Mouse (Mus musculus) thymus, postnatal 36 days (tissue): Measurements from ENCODE around the gene Asmt.

Source experiments
- DNase-seq, 2 experiments: peaks; one replicate each; pipeline ENCODE4 v3.0.0; 2022; ENCODE audit warnings: mixed read lengths in 2 of 2

Gene Asmt

DNA sequence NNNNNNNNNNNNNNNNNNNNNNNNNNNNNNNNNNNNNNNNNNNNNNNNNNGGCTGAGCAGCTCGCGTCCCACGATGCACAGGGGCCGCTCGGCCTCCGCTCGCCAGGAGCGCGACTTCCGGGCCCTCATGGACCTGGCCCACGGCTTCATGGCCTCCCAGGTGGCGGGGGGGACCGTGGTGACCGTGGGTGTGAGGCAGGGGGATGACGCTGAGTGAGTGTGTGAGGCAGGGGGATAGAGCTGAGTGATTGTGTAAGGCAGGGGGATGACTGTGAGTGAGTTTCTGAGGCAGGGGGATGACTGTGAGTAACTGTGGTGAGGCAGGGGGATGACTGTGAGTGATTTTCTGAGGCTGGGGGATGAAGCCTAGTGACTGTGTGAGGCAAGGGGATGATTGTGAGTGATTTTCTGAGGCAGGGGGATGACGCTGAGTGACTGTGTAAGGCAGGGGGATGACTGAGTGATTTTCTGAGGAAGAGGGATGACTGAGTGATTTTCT lies at the start of gene Asmt:
Asmt (plus strand) TSS at position 51 of the 499 bp plus-strand sequence.
- DNase-seq, result peak in 1 of 2 experiments; percentile 29

DNA sequence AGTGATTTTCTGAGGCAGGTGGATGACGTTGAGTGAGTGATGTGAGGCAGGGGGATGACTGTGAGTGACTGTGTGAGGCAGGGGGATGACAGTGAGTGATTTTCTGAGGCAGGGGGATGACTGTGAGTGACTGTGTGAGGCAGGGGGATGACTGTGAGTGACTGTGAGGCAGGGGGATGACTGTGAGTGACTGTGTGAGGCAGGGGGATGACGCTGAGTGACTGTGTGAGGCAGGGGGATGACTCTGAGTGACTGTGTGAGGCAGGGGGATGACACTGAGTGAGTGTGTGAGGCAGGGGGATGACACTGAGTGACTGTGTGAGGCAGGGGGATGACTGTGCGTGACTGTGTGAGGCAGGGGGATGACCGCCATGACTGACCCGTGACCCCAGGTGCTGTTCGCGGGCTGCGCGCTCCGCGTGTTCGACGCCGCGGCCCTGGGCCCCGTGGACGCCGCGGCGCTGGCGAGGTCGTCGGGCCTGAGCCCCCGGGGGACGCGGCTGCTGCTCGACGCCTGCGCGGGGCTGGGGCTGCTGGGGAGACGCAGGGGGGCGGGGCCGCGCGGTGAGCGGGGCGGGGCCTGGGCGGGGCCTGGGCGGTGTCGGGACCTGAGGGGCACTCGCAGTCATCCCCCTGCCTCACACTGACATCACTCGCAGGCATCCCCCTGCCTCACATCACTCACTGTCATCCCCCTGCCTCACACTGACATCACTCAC lies 948 bp downstream of the Asmt start:
- peak in 1 of 2 experiments; percentile 16 for DNase-seq

DNA sequence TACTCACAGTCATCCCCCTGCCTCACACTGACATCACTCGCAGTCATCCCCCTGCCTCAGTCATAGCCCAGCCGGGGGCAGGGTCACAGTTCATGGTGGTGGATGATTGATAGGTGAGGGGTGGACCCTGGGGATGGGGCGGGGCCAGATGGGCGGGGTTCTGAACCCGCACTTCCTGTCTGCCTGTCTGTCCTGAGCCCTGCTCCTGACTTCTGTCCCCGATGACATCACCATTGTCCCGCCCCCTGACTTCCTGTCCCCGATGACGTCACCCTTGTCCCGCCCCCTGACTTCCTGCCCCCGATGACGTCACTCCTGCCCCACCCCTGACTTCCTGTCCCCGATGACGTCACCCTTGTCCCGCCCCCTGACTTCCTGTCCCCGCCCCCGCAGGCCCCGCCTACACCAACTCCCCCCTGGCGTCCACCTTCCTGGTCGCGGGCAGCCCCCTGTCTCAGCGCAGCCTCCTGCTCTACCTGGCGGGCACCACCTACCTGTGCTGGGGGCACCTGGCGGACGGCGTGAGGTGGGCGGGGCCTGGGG lies 1.9 kb downstream of the Asmt start:
- peak in 1 of 2 experiments; percentile 42 for DNase-seq

DNA sequence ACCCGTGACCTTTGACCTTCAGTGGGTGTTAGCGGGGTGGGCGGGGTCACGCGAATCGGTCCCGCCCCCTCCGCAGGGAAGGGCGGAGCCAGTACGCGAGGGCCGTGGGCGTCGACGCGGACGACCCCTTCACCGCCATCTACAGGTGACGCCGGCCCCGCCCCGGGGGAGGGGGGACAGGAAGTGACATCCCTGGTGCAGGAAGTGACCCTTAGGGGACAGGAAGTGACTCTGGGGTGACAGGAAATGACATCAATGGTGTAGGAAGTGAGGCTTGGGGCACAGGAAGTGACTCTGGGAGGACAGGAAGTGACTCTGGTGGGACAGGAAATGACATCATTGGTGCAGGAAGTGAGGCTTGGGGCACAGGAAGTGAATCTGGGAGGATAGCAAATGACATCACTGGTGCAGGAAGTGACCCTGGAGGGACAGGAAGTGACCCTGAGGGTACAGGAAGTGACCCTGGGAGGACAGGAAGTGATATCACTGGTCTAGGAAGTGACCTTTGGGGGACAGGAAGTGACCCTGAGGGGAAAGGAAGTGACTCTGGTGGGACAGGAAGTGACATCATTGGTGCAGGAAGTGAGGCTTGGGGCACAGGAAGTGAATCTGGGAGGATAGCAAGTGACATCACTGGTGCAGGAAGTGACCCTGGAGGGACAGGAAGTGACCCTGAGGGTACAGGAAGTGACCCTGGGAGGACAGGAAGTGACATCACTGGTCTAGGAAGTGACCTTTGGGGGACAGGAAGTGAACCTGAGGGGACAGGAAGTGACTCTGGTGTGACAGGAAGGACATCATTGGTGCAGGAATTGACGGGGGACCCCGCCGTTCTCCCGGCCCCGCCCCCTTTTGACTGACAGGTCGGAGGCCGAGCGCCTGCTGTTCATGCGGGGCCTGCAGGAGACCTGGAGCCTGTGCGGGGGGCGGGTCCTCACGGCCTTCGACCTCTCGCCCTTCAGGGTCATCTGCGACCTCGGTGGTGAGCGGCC lies 2.7 kb downstream of the Asmt start:
- peak; percentile 8 to 47 for DNase-seq

DNA sequence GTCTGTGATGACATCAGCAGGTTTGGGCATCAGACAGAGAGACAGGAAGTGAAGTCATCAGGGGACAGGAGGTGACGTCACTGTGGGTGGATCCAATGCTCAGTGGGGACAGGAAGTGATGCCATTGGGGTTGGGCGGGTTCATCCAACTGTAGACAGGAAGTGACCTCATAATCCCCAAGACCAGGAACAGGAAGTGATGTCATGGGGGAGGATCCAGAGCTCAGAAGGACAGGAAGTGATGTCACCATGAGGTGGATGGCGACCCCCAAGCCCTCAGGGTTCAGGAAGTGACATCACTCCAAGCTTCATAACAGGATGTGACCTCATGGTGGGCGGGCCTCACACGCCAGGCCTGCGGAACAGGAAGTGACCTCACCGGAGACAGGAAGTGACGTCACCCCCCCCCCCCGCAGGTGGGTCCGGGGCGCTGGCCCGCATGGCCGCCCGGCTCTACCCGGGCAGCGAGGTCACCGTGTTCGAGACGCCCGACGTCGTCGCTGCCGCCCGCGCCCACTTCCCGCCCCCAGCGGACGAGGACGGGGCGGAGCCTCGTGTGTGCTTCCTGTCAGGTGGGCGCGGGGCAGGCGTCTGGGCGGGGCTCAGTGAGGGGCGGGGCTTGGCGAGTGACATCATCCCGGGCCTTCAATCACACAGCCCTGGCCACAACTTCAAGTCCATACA lies 3.6 kb downstream of the Asmt start:
- DNase-seq, result peak in 1 of 2 experiments; percentile 16

DNA sequence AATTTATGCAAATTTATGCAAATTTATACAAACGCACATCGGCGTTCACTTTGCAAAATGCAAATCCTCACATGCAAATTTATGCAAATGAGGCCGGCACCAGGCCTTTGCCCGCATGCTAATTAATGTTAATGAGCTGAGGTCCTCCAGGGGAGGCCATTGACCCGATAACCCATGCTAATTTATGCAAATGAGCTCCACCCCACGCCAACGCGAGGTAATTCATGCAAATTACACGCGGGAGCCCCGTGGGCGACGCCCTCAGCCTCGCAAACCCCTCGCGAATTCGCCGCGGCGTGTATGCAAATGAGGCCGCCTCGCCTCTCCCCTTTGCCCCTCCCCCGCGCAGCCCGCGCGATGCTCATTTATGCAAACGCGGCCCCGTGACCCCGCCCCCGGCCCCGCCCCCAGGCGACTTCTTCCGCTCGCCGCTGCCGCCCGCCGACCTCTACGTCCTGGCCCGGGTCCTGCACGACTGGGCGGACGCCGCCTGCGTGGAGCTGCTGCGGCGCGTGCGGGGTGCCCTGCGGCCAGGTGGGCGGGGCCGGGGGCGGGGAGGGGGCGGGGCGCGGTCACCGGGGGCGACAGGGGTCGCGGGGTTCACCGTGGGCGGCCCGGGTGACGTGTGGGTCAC lies 4.3 kb downstream of the Asmt start:
- DNase-seq, result peak in 1 of 2 experiments; percentile 16

DNA sequence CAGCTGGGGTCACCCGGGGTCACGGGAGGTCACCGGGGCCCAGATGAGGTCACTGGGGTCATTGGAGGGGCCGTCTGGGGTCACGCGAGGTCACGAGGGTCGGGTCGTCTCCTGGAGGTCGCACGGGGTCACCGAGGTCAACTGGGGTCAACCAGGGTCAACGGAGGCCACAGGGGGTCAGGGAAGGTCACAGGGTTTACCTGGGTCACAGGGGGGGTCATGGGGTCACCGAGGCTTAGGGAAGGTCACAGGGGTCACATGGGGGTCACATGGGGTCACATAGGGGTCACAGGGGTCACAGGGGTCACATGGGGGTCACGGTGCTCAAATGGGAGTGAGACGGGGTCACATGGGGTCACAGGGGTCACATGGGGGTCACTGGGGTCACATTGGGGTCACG lies 4.8 kb downstream of the Asmt start:
- DNase-seq, result no peak

DNA sequence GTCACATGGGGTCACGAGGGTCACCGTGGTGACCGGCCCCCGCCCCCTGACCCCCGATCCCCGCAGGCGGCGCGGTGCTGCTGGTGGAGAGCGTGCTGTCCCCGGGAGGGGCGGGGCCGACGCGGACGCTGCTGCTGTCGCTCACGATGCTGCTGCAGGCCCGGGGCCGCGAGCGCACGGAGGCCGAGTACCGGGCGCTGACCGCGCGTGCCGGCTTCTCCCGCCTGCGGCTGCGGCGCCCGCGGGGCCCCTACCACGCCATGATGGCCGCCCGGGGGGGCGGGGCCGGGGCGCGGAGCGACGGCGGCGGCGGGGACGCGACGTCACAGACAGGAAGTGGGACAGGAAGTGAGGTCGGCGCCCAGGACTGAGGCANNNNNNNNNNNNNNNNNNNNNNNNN lies 5.2 kb downstream of the Asmt start:
- DNase-seq, result peak in 1 of 2 experiments; percentile 16
